Mouse (Mus musculus) adrenal gland (tissue): Measurements from ENCODE around the gene Lrrc36.

Source experiments
- intact Hi-C: fragments of 180-260 bp; cut with DNase I; formaldehyde crosslinking; loops from one replicate; pipeline ENCODE4 v1.15.1; 2025
- long read RNA-seq, 2 experiments: library from polyadenylated mRNA; unstranded; transcript quantifications; one replicate each; pipeline ENCODE4 v2.0.0; 2020; ENCODE audit warnings: borderline replicate concordance in 1 of 2; ENCODE audit not compliant: insufficient replicate concordance in 1 of 2

Lrrc36 gene
- long read RNA-seq, experiment 1, partial matches to known transcripts = 4 of 5 reads
- long read RNA-seq, experiment 1, other reads (novel, unspliced or antisense) = 1 of 5 reads
- long read RNA-seq, experiment 2, partial matches to known transcripts = 0 of 1 reads
- long read RNA-seq, experiment 2, other reads (novel, unspliced or antisense) = 1 of 1 reads

DNA sequence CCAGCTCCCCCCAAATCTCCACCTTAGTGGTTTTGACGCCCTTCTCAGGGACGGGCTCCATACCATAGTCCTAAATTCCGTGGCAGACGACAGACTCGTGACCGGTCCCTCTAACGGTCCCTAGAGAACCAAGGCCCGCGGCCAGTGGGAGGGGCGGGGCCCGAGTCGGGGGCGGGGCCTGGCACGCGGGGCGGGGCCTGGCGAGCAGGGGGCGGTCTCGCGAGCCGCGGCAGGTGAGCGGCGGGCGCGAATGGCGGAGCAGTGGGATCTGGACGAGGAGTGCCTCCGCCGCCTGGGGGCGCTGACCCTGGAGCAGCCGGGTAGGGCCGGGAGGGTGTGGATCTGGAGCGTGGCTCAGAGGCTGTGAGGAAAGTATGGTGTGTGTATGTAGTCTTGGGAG, at the start of gene Lrrc36, which contains the start of gene Kctd19:
Gene Lrrc36, plus strand, starts transcription at position 181 of the 400 bp plus-strand sequence.
Gene Kctd19, minus strand, starts transcription at position 112 of the 400 bp plus-strand sequence.
- intact Hi-C loops = no loop called here

DNA sequence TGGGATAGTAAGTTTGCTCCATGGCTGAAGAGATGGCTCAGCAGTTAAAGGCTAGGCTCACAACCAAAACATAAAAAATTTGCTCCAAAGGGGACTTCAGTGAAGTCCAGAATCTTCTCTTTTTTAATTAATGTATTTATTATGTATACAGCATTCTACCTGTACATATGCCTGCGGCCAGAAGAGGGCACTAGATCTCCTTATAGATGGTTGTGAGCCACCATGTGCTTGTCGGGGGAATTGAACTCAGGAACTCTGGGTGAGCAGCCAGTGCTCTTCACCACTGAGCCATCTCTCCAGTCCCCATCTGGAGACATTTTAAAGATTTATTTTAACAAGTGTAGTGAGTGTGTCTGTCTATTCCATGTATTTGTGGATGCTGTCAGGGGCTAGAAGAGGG, 46.3 kb upstream of the Lrrc36 start:
- intact Hi-C loops = no loop called here

DNA sequence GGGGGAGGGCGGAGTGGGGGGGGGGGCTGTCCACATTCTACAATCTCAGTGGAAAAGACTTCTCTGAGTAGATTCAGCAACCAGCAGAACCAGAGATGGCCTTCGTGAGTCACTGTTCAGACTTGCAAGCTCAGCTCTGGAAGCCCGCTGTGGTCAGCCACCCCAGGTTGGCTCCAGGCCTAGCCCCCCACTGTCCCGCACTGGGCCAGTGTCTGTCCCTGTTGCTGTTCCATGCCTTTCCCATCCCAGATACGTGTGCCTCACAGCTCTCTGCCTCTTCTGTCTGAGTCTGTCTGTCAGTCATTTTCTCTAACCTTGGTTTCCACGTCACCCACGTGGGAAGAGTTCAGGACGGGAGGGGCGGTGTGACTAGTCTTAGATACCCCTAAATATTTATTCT, 40.9 kb upstream of the Lrrc36 start:
- intact Hi-C loops = no loop called here

DNA sequence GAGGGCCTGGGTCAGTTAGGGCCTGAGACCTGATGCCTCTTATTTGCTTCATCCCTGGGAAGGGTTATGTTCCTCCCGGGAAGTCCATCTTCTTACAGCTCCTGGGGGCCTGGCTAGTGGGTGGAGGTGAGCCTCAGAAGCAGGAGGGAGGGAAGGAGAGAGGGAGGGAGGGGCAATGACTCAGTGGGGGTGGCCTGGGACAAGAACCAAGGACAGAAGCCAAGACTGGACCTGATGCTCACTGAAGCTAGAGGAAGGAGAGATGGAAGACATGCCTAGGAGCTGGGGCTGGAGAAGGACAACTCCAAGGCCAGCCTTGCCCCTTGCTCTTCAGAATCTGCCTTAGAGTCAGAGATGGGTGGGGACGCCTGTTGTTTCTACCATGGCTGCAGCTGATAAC, 40.3 kb upstream of the Lrrc36 start, which contains the start of gene Plekhg4:
Gene Plekhg4, plus strand, starts transcription at position 243 of the 400 bp plus-strand sequence.
- intact Hi-C loops = no loop called here

DNA sequence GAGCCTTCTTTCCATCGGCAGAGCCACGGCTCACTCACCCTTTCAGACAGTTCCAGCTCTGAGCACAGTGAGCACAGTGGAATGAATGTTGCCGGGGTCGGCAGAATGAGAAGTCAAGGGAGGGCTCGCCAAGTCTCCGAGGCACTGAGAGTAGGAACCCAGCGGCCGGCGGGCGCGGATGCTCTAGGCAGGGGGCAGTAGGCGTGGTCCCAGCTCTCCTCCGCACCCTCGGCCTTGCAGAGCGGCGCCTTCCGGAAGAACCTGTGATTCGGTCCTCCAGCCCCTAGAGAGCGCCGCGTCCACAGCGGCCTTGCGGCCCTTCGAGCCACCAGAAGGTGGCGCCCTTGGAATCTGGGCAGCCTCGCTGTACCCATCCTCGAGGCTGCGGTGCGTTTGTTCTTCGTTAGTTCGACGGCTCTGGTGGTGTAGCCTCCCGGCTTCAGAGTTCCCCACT, 38.8 kb upstream of the Lrrc36 start:
- intact Hi-C loops = no loop called here

DNA sequence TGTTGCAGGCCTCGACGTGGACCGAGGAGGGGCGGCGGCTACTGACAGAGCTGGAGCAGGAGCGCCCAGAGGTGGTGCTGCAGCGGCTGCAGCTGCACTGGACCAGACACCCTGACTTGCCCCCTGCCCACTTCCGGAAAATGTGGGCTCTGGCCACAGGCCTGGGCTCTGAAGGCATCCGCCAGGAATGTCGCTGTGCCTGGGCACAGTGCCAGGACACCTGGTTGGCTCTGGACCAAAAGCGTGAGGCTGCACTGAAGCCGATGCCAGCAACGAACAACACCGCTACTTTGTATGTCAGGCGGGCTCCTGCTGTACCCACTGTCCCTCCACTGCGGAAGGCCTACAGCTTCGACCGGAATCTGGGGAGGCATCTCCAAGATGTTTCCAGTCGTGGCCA, 34.7 kb upstream of the Lrrc36 start:
- intact Hi-C loops = no loop called here

DNA sequence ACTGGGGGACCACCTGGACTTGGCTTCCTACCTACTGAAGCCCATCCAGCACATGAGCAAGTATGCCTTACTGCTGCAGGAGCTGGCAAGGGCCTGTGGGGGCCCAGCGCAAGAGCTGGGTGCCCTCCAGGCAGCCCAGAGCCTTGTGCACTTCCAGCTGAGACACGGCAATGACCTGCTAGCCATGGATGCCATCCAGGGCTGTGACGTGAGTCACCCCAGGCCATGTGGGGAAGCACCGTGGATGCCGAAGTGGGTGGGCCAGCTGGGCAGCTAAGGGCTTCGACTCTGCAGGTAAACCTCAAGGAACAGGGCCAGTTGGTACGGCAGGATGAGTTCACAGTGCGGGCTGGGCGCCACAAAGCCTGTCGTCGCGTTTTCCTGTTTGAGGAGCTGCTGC, 33.1 kb upstream of the Lrrc36 start:
- intact Hi-C loops = no loop called here

DNA sequence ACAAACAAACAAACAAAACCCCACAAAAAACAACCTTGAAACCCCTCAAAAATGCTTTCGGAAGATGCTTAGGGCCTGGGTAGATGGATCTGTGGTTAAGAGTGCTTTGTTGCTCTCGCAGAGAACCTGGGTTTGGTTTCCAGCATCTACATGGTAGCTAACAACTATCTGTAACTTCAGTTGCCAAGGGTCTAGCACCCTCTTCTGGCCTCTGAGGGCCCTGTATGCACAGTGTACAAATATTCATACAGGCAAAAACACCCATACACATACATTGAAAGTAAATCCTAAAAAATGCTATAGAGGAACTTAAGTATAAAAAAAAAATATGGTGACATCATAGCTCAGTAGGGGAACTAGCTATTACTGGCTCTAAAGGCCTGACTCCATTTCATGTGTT, 29.3 kb upstream of the Lrrc36 start:
- intact Hi-C loops = no loop called here

DNA sequence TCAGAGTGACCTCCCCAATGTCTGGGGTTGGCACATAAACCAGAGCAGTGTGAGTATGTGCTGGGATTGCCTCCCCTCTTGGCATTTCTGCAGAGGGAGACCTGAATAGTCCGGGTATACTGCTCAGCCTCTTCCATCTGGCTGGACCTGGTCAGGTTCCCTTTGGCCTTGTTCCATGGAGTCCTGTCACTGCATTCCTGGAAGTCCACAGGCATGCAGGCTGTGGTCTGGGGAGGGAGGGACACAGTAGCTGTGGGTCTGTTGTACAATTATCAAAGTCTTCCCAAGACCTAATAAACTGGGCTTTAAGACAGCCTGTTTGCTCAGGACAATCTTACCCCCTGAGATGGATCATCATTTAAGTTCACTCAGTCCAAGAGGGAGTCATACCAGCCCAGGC, 26.2 kb upstream of the Lrrc36 start:
- intact Hi-C loops = no loop called here

DNA sequence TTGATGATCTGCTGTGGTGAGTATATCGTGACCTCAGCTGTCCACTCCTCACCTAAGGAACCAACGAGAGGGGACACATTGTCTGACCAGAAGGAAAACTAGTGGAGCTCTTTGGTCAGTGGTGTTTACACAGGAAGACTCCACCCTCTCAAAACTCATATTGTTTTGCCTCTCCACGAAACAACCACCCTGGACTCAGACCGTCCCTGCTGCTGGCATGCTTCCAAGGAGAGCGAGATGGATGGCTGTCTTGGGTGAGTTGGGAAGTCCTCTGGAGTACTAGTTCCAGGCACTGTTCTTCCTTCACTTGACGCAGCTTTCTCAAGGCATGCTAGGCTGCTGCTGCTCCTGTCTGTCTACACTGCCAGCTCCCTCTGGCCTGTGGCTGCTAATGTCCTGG, 24.3 kb upstream of the Lrrc36 start:
- intact Hi-C loops = no loop called here

DNA sequence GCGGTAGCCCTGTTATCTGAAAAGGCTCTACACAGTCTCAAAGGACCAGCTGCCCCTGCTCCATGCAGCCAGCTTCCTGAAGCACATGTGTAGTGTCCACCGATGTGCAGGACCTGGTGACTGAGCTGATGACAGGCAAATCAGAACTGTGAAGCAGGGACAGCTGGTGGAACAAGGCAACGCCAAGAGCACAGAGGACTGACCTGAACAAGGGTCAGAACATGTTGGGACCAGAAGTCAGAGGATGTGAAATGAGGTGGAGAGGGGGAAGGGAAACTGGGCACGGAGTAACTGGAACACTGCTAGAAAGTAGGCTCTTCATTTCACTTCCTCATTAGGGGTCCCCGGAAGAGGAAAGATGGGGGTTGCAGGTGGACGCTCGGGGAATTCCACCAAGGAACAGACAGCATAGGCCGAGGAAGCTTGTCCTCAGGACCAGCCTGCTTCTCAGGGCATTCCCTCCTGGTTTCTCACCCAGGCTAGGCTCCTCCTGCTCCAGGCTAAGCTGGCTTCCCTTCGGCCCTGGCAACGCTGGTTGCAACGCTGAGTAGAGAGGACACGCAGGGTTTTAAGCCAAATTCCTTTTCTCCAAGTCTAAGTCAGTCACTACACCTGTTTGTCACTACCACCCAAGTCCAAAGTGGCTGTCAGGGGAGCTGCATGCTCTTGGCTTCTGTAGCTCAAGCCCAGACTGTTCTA, 20.1 kb upstream of the Lrrc36 start:
- intact Hi-C loops = no loop called here

DNA sequence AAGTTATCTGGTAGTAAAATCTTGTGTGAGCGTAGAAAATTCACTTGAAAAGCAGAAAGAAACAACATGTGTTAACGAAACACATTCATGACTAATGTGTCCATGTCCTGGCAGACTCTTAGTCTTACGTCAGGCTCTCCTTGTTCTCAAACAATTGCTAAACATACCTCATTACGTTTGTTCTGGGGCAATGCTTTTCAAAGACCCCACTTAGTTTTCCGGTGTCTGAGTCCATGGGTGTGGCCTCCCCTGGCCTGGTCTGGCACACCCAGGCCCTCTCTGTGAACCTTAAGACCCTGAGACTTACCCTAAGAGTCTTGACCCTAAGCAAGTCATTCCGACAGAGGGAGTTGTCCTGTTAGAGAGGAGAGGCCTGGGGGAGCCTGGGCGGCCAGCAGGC, 19.5 kb upstream of the Lrrc36 start:
- intact Hi-C loops = no loop called here

DNA sequence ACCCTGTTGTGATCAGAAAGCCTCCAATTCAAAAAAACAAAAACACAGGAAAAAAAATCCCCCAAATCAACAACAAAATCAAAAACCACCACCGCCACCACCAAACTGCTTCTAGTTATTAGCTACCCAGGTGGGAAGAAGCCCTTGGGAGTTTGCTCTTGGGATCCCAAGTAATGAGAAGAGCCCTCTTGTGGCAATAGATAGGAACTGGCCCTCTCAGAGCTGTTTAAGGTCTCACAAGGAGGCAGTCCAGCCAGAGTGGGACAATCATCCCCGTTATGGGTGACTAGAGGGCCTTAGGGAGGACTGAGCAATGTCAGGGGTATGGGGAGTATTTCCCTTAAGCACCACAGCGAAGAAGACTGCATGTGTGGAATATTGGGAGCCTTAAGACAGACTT, 15.6 kb upstream of the Lrrc36 start:
- intact Hi-C loops = loop anchor here (2.0 kb wide), 1 partner anchor 39 kb away; no protein-coding TSS in a partner anchor

DNA sequence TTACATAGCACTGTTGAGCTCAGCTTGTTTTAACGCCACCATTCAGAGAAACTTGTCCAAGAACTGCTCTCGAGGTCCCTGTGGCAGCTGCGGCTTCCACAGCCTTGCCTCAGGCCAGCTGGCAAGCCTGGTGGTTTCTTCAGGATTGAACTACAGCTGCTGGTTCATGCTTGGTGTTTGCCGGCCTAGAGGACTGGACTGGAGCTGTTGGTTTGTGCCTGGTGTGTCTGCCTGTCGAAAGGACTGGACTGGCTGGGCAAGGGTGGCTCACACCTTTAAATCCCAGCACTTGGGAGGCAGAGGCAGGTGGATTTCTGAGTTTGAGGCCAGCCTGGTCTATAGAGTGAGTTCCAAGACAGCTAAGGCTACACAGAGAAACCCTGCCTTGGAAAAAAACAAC, 13.4 kb upstream of the Lrrc36 start:
- intact Hi-C loops = no loop called here

DNA sequence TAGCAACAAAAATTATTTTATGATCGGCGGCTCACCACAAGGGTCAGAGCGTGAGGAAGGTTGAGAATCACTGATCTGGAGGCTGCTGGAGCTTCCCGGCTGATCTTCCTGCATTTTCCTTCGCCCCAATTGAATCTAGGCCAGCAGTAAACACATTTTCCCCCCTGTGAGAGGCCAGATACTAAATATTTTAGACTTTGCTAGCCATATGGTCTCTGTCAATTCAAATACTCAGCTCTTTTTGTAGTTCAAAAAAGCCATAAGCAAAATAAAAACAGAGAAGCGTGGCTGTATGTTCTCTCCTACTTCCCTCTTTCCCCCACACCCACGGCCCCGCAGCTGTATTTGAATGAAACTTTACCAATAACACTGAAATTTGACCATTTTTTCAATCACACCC, 9.9 kb upstream of the Lrrc36 start:
- intact Hi-C loops = no loop called here

DNA sequence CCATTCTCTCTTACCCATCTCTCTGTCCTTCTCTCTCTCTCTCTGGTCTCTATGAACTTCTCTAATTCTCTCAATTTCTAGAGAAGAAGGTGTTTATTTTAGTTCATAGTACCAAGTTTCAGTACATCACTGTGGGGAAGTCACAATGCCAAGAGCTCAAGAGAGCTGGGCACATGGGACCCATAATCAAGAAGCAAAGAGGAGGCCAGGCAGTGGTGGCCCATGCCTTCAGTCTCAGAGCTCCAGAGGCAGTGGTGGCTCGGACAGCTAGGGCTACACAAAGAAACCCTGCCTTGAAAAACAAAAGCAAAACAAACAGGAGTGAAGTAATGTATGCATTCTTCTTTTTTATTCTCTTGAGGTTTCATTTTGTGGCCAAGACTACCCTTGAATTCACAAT, 8.9 kb upstream of the Lrrc36 start:
- intact Hi-C loops = no loop called here

DNA sequence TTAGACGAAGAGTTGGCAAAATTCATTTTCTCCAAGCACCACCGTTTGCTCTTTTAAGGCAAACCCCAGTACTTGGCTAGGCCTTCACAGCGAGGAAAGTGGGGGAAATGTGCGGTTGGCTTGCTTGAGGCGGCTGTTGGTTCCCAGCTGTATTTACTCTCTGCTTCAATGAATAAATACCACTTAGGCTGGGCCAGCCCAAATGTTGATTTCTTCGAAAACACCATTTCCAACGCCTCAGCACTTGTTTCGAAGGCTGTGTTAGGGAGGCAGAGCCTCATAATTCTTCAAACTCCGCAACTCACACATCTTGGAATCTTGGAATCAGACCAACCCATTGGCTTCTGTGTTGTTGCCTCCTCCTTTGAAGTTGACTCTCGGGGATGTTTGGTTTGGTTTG, 7.0 kb upstream of the Lrrc36 start:
- intact Hi-C loops = no loop called here

DNA sequence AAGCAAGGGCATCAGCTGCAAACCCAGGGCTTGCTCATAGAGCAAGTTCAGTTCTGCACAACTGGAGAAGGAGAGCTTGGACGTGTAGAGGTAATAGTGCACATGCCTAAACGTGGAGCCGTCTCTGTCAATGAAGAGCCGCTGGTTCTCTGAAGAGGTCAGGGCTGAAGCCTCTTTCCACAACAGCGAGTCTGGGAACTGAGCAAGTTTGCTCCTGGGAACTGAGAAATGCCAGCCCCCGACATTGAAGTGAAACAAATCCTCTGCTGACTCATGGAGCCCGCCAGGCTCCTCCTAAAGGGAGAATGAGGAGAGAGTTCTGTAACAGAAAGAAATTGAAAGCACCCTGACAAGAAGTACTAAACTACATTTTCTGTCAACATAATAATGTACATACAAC, 5.0 kb upstream of the Lrrc36 start:
- intact Hi-C loops = no loop called here

DNA sequence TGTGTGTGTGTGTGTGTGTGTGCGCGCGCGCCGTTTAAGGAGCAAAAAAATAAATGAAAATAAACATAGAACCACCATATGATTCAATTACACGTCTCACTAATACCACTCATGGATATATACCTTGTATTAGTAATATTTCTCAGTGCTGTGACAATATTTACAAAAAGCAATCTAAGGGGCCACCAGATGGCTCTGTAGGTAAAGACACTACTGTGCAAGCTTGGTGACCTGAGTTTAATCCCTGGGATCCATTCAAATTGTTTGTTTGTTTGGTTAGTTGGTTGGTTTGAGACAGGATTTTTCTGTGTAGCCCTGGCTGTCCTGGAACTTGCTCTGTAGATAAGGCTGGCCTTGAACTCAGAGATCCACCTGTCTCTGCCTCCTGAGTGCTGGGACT, 3.4 kb upstream of the Lrrc36 start:
- intact Hi-C loops = no loop called here

DNA sequence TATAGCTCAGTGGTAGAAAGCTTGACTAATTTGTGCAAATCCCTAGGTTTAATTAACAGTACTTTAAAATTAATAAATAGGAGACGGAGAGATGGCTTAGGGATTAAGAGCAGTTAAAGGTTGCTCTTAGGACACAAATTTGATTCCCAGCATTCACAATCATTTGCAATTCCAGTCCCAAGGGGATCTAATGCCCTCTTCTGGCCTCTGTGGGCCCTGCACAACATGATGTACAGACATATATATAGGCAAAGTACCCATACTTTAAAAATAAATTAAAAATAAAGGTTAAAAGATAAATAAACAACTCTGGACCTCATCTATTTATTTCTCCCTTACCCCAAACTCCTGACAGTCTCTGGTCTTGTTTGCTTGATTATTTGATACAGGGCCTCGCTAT, 5.6 kb downstream of the Lrrc36 start:
- intact Hi-C loops = no loop called here

DNA sequence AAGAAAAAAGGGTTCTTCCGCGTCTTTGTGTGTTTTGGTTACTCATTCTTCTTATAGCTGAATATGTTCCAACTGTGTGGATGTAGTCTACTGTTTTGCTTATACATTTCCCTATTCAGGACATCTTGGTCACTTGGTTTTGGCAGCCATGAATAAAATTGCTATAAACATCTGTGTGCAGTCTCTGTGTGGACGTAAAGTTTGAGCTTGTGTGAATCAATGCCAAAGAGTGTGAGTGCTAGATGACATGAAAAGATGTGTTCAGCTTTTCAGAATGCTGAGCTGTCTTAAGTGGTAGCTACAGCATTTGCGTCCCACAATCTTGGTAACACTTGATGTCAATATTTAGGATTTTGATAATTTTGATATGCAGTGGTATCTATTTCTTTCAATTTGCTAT, 6.4 kb downstream of the Lrrc36 start:
- intact Hi-C loops = no loop called here

DNA sequence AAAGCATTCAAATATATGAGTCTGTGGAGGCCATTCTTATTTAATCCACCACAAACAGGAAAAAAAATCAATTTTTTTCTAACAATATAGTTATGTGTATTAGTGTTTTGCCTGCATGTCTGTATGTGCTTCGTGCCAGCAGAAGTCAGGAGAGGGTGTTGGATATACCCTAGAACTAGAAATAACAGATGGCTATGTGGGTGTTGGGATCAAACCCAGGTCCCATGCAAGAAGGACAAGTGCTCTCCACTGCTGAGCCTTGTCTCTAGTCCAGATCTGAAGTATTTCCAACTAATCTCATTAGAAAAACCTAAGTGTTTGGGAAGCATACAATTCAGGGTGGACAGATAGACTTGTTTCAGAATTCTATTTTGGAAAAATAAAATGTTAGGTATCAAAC, 8.6 kb downstream of the Lrrc36 start:
- intact Hi-C loops = no loop called here

DNA sequence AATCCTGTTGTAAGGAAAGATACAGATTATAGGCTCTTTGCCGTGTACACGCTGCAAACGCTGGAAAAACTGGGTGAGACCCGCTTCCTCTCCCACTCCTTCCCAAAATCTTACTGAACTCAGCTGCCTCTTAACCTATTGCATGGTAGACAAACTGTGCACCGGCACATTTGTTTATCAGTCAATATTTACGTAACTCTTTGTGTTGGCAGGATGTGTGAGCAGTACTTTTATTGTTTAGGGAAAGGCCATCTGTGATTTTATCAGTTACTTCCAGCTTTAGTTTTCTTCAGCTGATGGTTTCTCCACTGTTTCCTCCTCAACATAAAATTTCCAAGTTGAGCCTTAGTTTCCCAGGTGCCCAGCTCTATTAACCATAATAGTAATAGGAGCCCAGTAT, 13.5 kb downstream of the Lrrc36 start:
- intact Hi-C loops = no loop called here
